ENCODE assay signal across 8 mouse cellular contexts in the genomic region with DNA sequence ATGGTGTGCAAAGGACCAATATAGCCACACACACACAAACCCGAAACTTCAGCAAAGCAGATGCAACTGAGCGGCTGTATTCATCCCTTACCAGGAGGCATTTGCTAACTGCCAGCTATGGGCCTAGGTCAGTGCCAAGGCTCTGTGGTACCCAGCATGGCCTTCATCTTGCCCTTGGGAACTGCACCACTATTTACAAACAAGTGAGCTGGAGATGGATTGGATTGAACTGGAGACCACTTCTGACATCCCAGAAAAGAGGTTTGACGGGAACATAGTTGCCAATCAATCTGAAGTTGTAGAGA. TPM values are rescaled to one million over a fixed set of nuclear protein-coding genes. Genes with fewer than 3 reads are reported as not detected.
DNase-seq lines count a peak whose midpoint lies in the region; ATAC-seq lines count a peak whose summit lies in the region.

No protein-coding gene starts in this region.

- peak overlapping the region; percentile 84 for H3K4me2 ChIP-seq in lung, embryonic 15.5 days
- peak overlapping the region; percentile 83; the same call in 1 of the 2 replicates for H3K4me2 ChIP-seq in forebrain, embryonic 11.5 days (ENCODE audit: low read depth, low read length, severe bottlenecking)
- H3K4me2 ChIP-seq in limb, embryonic 11.5 days (ENCODE audit: low read depth, severe bottlenecking), result no peak overlapping the region; the same call in 1 of the 2 replicates
- peak overlapping the region; percentile 81 for H3K4me2 ChIP-seq in neural tube, embryonic 15.5 days

- peak overlapping the region; percentile 77 for H3K4me3 ChIP-seq in lung, embryonic 15.5 days
- no peak overlapping the region for H3K4me3 ChIP-seq in forebrain, embryonic 11.5 days (ENCODE audit: low read depth, low read length)
- peak overlapping the region; percentile 86 for H3K4me3 ChIP-seq in limb, embryonic 11.5 days (ENCODE audit: low read depth, low read length)
- peak overlapping the region; percentile 78; the same call in 1 of the 2 replicates for H3K4me3 ChIP-seq in neural tube, embryonic 15.5 days (replicated peaks)

- intact Hi-C loops in left cerebral cortex, postnatal 14 days (cut with DNase I), result loop anchor here (2.0 to 10.0 kb wide), 2 partner anchors 50 to 98 kb away; no protein-coding TSS in a partner anchor

- peaks cover 5% of the 10 kb centered on the region for H3K4me1 ChIP-seq in lung, embryonic 15.5 days
- H3K4me1 ChIP-seq in forebrain, embryonic 11.5 days (replicated peaks; ENCODE audit: control insufficient read depth, insufficient read depth, low read length), result no peaks in the 10 kb centered on the region
- H3K4me1 ChIP-seq in limb, embryonic 11.5 days (ENCODE audit: control insufficient read depth, insufficient read depth, low read length), result peaks cover 6% of the 10 kb centered on the region; the same call in 1 of the 2 replicates
- H3K4me1 ChIP-seq in neural tube, embryonic 15.5 days, result peaks cover 26% of the 10 kb centered on the region

- H3K27me3 ChIP-seq in lung, embryonic 15.5 days, result no peaks in the 10 kb centered on the region
- no peaks in the 10 kb centered on the region; the same call in 1 of the 2 replicates for H3K27me3 ChIP-seq in forebrain, embryonic 11.5 days (ENCODE audit: control insufficient read depth, insufficient read depth, low read length)
- H3K27me3 ChIP-seq in limb, embryonic 11.5 days (ENCODE audit: control insufficient read depth, insufficient read depth, low read length), result no peaks in the 10 kb centered on the region
- no peaks in the 10 kb centered on the region for H3K27me3 ChIP-seq in neural tube, embryonic 15.5 days (replicated peaks)

- no peak for DNase-seq in lung, adult 18-20 months
- DNase-seq in forebrain, embryonic 11.5 days (ENCODE audit: low spot score), result no peak
- DNase-seq in limb, embryonic 11.5 days (ENCODE audit: low spot score), result no peak
- DNase-seq in right cerebral cortex, postnatal 10 days (ENCODE audit: low spot score in 2 of 2), result no peak
- DNase-seq in left cerebral cortex, postnatal 14 days (ENCODE audit: low spot score in 2 of 2), result no peak
- DNase-seq in left cerebral cortex, adult 11 months (ENCODE audit: low spot score), result no peak

- H3K36me3 ChIP-seq in lung, embryonic 15.5 days, result no peaks in the 10 kb centered on the region
- no peaks in the 10 kb centered on the region for H3K36me3 ChIP-seq in forebrain, embryonic 11.5 days (ENCODE audit: control insufficient read depth, insufficient read depth, low read length)
- H3K36me3 ChIP-seq in limb, embryonic 11.5 days (ENCODE audit: control insufficient read depth, insufficient read depth, low read length), result no peaks in the 10 kb centered on the region
- H3K36me3 ChIP-seq in neural tube, embryonic 15.5 days, result no peaks in the 10 kb centered on the region

- H3K27ac ChIP-seq in lung, embryonic 15.5 days, result no peak overlapping the region
- no peak overlapping the region for H3K27ac ChIP-seq in forebrain, embryonic 11.5 days (ENCODE audit: low read depth, low read length)
- no peak overlapping the region for H3K27ac ChIP-seq in limb, embryonic 11.5 days (replicated peaks; ENCODE audit: low read depth, low read length)
- peak overlapping the region; percentile 94 for H3K27ac ChIP-seq in neural tube, embryonic 15.5 days (replicated peaks)

- WGBS in lung, embryonic 15.5 days, result 99% methylated on average over 3 of the region's 3 CpGs
- 95% methylated on average over 3 of the region's 3 CpGs for WGBS in forebrain, embryonic 11.5 days
- WGBS in limb, embryonic 11.5 days, result 96% methylated on average over 3 of the region's 3 CpGs
- WGBS in neural tube, embryonic 15.5 days, result 95% methylated on average over 3 of the region's 3 CpGs

- H3K9me3 ChIP-seq in lung, embryonic 15.5 days, result no peaks in the 10 kb centered on the region
- H3K9me3 ChIP-seq in forebrain, embryonic 11.5 days (ENCODE audit: control insufficient read depth, low read length), result no peaks in the 10 kb centered on the region
- H3K9me3 ChIP-seq in limb, embryonic 11.5 days (ENCODE audit: control insufficient read depth, low read length), result no peaks in the 10 kb centered on the region
- H3K9me3 ChIP-seq in neural tube, embryonic 15.5 days (replicated peaks), result no peaks in the 10 kb centered on the region

- ATAC-seq in lung, embryonic 15.5 days (ENCODE audit: borderline replicate concordance, extremely low read depth, low FRiP score, low TSS enrichment), result peak; percentile 6; the same call in 1 of the 2 replicates
- 0 out of 2 replicates have a peak, but pooled peaks have one; percentile 6 for ATAC-seq in forebrain, embryonic 11.5 days (replicated peaks; ENCODE audit: low FRiP score)
- ATAC-seq in limb, embryonic 11.5 days (ENCODE audit: insufficient number of reproducible peaks, low FRiP score, low TSS enrichment, low read depth), result 0 out of 2 replicates have a peak, but pooled peaks have one; percentile 11
- 0 out of 2 replicates have a peak, but pooled peaks have one; percentile 11 for ATAC-seq in neural tube, embryonic 15.5 days (ENCODE audit: low FRiP score)

- H3K9ac ChIP-seq in lung, embryonic 15.5 days, result no peak overlapping the region
- H3K9ac ChIP-seq in forebrain, embryonic 11.5 days (ENCODE audit: low read length), result peak overlapping the region; percentile 95
- H3K9ac ChIP-seq in limb, embryonic 11.5 days (ENCODE audit: low read length), result peak overlapping the region; percentile 94; the same call in 1 of the 2 replicates
- H3K9ac ChIP-seq in neural tube, embryonic 15.5 days (replicated peaks), result no peak overlapping the region

RNA-seq across cellular contexts. Expression of a gene that starts 0.3 kb away (rescaled TPM):
- 10.5 and 11.7 TPM in 2 replicates for polyA plus RNA-seq in lung, embryonic 15.5 days (2015; fragmentation: Nextera tagmentation; extraction: Ambion mirVana)
- 15.5 and 17.8 TPM in 2 replicates for polyA plus RNA-seq in forebrain, embryonic 11.5 days (2014; fragmentation: Nextera tagmentation; extraction: Ambion mirVana)
- 15.8 and 16.9 TPM in 2 replicates for polyA plus RNA-seq in limb, embryonic 11.5 days (2014; fragmentation: Nextera tagmentation; extraction: Ambion mirVana)
- 12.7 and 13.2 TPM in 2 replicates for polyA plus RNA-seq in neural tube, embryonic 15.5 days (2015; fragmentation: Nextera tagmentation; extraction: Ambion mirVana)
- 10 to 100 TPM; 31.6 to 34.6 TPM for total RNA-seq in left cerebral cortex, postnatal 14 days (2021)

Comparison
In these comparisons a context has a peak if more than half of its experiments do, and no peak if none do; other contexts are left out.
1. H3K9ac ChIP-seq: peak in forebrain, embryonic 11.5 days (single experiment) and limb, embryonic 11.5 days (single experiment); none in lung, embryonic 15.5 days (single experiment) and neural tube, embryonic 15.5 days (single experiment).
2. Peak in every context shown above with its lines, with median percentiles within 50 percentile points of each other: ATAC-seq.